Mouse (Mus musculus): ENCODE results near the gene Cdk2ap2. TPM values are rescaled to one million over a fixed set of nuclear protein-coding genes. Genes with fewer than 3 reads are reported as not detected.

Gene Cdk2ap2
- polyA plus RNA-seq, 1 experiment: 98.3 TPM

- TF ChIP-seq CTCF (IDR thresholded peaks at IDR 0.05; ENCODE audit: low read depth, low read length) (no peak), POLR2A (IDR thresholded peaks at IDR 0.05; ENCODE audit: borderline replicate concordance, low read depth, low read length) (no peak)
- Histone ChIP-seq H3K4me1 (ENCODE audit: control insufficient read depth, insufficient read depth, low read length) (peaks cover 46% of the 10 kb centered on the region), H3K27ac (ENCODE audit: insufficient read depth, low read depth, low read length) (peak within 1 kb of the TSS; percentile 70), H3K4me3 (ENCODE audit: insufficient read depth, low read length) (no peak within 1 kb of the TSS)
These were observed 46.8 kb downstream of the Cdk2ap2 start, which contains the start of gene Cabp4 for GRCm38 (mm10) chr19:4143759-4144268. TSS of gene Cabp4 (minus strand) at chr19:4144033.

- Histone ChIP-seq H3K4me1 (ENCODE audit: control insufficient read depth, insufficient read depth, low read length) (peaks cover 49% of the 10 kb centered on the region), H3K4me3 (ENCODE audit: insufficient read depth, low read length) (no peak overlapping the region), H3K27ac (ENCODE audit: insufficient read depth, low read depth, low read length) (peak overlapping the region; percentile 70)
- no peak for TF ChIP-seq CTCF (IDR thresholded peaks at IDR 0.05; ENCODE audit: low read depth, low read length)
- no peak for TF ChIP-seq POLR2A (IDR thresholded peaks at IDR 0.05; ENCODE audit: borderline replicate concordance, low read depth, low read length)
These were observed 47.8 kb downstream of the Cdk2ap2 start for GRCm38 (mm10) chr19:4144550-4145498.

- Histone ChIP-seq H3K4me3 (ENCODE audit: insufficient read depth, low read length) (no peak overlapping the region), H3K27ac (ENCODE audit: insufficient read depth, low read depth, low read length) (0 out of 2 replicates have a peak overlapping the region, but pooled peaks have one; percentile 9), H3K4me1 (ENCODE audit: control insufficient read depth, insufficient read depth, low read length) (peaks cover 54% of the 10 kb centered on the region)
- no peak for TF ChIP-seq CTCF (IDR thresholded peaks at IDR 0.05; ENCODE audit: low read depth, low read length)
- TF ChIP-seq POLR2A (IDR thresholded peaks at IDR 0.05; ENCODE audit: borderline replicate concordance, low read depth, low read length): no peak
These were observed 49.0 kb downstream of the Cdk2ap2 start for GRCm38 (mm10) chr19:4145936-4146335.

GRCm38 (mm10) chr19:4146366-4147021, 49.5 kb downstream of the Cdk2ap2 start:
- TF ChIP-seq POLR2A (IDR thresholded peaks at IDR 0.05; ENCODE audit: borderline replicate concordance, low read depth, low read length) (no peak), CTCF (IDR thresholded peaks at IDR 0.05; ENCODE audit: low read depth, low read length) (no peak)
- Histone ChIP-seq H3K27ac (ENCODE audit: insufficient read depth, low read depth, low read length) (peak overlapping the region; percentile 67), H3K4me3 (ENCODE audit: insufficient read depth, low read length) (no peak overlapping the region), H3K4me1 (ENCODE audit: control insufficient read depth, insufficient read depth, low read length) (peaks cover 54% of the 10 kb centered on the region)

GRCm38 (mm10) chr19:4147022-4147405, 50.0 kb downstream of the Cdk2ap2 start:
- Histone ChIP-seq H3K4me3 (ENCODE audit: insufficient read depth, low read length) (no peak overlapping the region), H3K4me1 (ENCODE audit: control insufficient read depth, insufficient read depth, low read length) (peaks cover 54% of the 10 kb centered on the region), H3K27ac (ENCODE audit: insufficient read depth, low read depth, low read length) (peak overlapping the region; percentile 67)
- TF ChIP-seq POLR2A (IDR thresholded peaks at IDR 0.05; ENCODE audit: borderline replicate concordance, low read depth, low read length): no peak
- no peak for TF ChIP-seq CTCF (IDR thresholded peaks at IDR 0.05; ENCODE audit: low read depth, low read length)

GRCm38 (mm10) chr19:4147782-4148490, 51.0 kb downstream of the Cdk2ap2 start:
- TF ChIP-seq CTCF (IDR thresholded peaks at IDR 0.05; ENCODE audit: low read depth, low read length): no peak
- TF ChIP-seq POLR2A (IDR thresholded peaks at IDR 0.05; ENCODE audit: borderline replicate concordance, low read depth, low read length): no peak
- Histone ChIP-seq H3K27ac (ENCODE audit: insufficient read depth, low read depth, low read length) (peak overlapping the region; percentile 67), H3K4me1 (ENCODE audit: control insufficient read depth, insufficient read depth, low read length) (peaks cover 54% of the 10 kb centered on the region), H3K4me3 (ENCODE audit: insufficient read depth, low read length) (0 out of 2 replicates have a peak overlapping the region, but pooled peaks have one; percentile 13)

- H3K27ac ChIP-seq (ENCODE audit: insufficient read depth, low read depth, low read length): peak within 1 kb of the TSS; percentile 67
- TF ChIP-seq POLR2A (IDR thresholded peaks at IDR 0.05; ENCODE audit: borderline replicate concordance, low read depth, low read length): no peak
- no peak for TF ChIP-seq CTCF (IDR thresholded peaks at IDR 0.05; ENCODE audit: low read depth, low read length)
- peak within 1 kb of the TSS; percentile 60 for H3K4me3 ChIP-seq (ENCODE audit: insufficient read depth, low read length)
- H3K4me1 ChIP-seq (ENCODE audit: control insufficient read depth, insufficient read depth, low read length): peaks cover 51% of the 10 kb centered on the region
These were observed 51.5 kb downstream of the Cdk2ap2 start, which contains the start of gene Coro1b for GRCm38 (mm10) chr19:4148491-4148806. TSS of gene Coro1b (plus strand) at chr19:4148619.

Other genes starting within 250 kb of the Cdk2ap2 start
- 22.0 and 22.5 TPM in 2 replicates for gene Chka, start 245.4 kb upstream of the Cdk2ap2 start, polyA plus RNA-seq (2012; ENCODE audit: insufficient read depth, insufficient read length, missing spikeins)
- 488 and 518 TPM in 2 replicates for gene Tcirg1, start 190.0 kb upstream of the Cdk2ap2 start, polyA plus RNA-seq (2012; ENCODE audit: insufficient read depth, insufficient read length, missing spikeins)
- 80.5 and 85.1 TPM in 2 replicates for gene Ndufs8, start 184.4 kb upstream of the Cdk2ap2 start, polyA plus RNA-seq (2012; ENCODE audit: insufficient read depth, insufficient read length, missing spikeins)
- gene Aldh3b1, start 167.4 kb upstream of the Cdk2ap2 start, polyA plus RNA-seq (2012; ENCODE audit: insufficient read depth, insufficient read length, missing spikeins): 83.9 and 85.6 TPM in 2 replicates
- 1,272 and 1,428 TPM in 2 replicates for gene Unc93b1, start 162.0 kb upstream of the Cdk2ap2 start, polyA plus RNA-seq (2012; ENCODE audit: insufficient read depth, insufficient read length, missing spikeins)
- not detected in 2 replicates for gene Aldh3b3, start 138.5 kb upstream of the Cdk2ap2 start, polyA plus RNA-seq (2012; ENCODE audit: insufficient read depth, insufficient read length, missing spikeins)
- not detected in 2 replicates for gene Aldh3b2, start 124.9 kb upstream of the Cdk2ap2 start, polyA plus RNA-seq (2012; ENCODE audit: insufficient read depth, insufficient read length, missing spikeins)
- gene Acy3, start 110.6 kb upstream of the Cdk2ap2 start, polyA plus RNA-seq (2012; ENCODE audit: insufficient read depth, insufficient read length, missing spikeins): 1.1 TPM in 1 of 2 replicates, not detected in the other
- not detected in 2 replicates for gene Tbx10, start 104.4 kb upstream of the Cdk2ap2 start, polyA plus RNA-seq (2012; ENCODE audit: insufficient read depth, insufficient read length, missing spikeins)
- gene Nudt8, start 96.6 kb upstream of the Cdk2ap2 start, polyA plus RNA-seq (2012; ENCODE audit: insufficient read depth, insufficient read length, missing spikeins): 7.0 and 9.9 TPM in 2 replicates
- gene Gm49405, start 96.6 kb upstream of the Cdk2ap2 start, polyA plus RNA-seq (2012; ENCODE audit: insufficient read depth, insufficient read length, missing spikeins): 0.80 and 1.3 TPM in 2 replicates
- 1.4 and 3.4 TPM in 2 replicates for gene Doc2g, start 93.9 kb upstream of the Cdk2ap2 start, polyA plus RNA-seq (2012; ENCODE audit: insufficient read depth, insufficient read length, missing spikeins)
- 62.3 TPM in 2 replicates for gene Ndufv1, start 84.4 kb upstream of the Cdk2ap2 start, polyA plus RNA-seq (2012; ENCODE audit: insufficient read depth, insufficient read length, missing spikeins)
- 103 and 118 TPM in 2 replicates for gene Gstp1, start 59.2 kb upstream of the Cdk2ap2 start, polyA plus RNA-seq (2012; ENCODE audit: insufficient read depth, insufficient read length, missing spikeins)
- gene Gstp2, start 51.2 kb upstream of the Cdk2ap2 start, polyA plus RNA-seq (2012; ENCODE audit: insufficient read depth, insufficient read length, missing spikeins): 2.6 TPM in 1 of 2 replicates, not detected in the other
- not detected in 2 replicates for gene Gstp3, start 37.6 kb upstream of the Cdk2ap2 start, polyA plus RNA-seq (2012; ENCODE audit: insufficient read depth, insufficient read length, missing spikeins)
- not detected in 2 replicates for gene Cabp2, start 15.6 kb upstream of the Cdk2ap2 start, polyA plus RNA-seq (2012; ENCODE audit: insufficient read depth, insufficient read length, missing spikeins)
- gene Pitpnm1, start 2.8 kb downstream of the Cdk2ap2 start, polyA plus RNA-seq (2012; ENCODE audit: insufficient read depth, insufficient read length, missing spikeins): 72.3 and 86.7 TPM in 2 replicates
- 75.1 and 75.6 TPM in 2 replicates for gene Aip, start 28.7 kb downstream of the Cdk2ap2 start, polyA plus RNA-seq (2012; ENCODE audit: insufficient read depth, insufficient read length, missing spikeins)
- not detected in 2 replicates for gene Gpr152, start 42.6 kb downstream of the Cdk2ap2 start, polyA plus RNA-seq (2012; ENCODE audit: insufficient read depth, insufficient read length, missing spikeins)
- gene Cabp4, start 46.9 kb downstream of the Cdk2ap2 start, polyA plus RNA-seq (2012; ENCODE audit: insufficient read depth, insufficient read length, missing spikeins): not detected in 2 replicates
- 276 and 314 TPM in 2 replicates for gene Coro1b, start 51.4 kb downstream of the Cdk2ap2 start, polyA plus RNA-seq (2012; ENCODE audit: insufficient read depth, insufficient read length, missing spikeins)
- gene Ptprcap, start 56.4 kb downstream of the Cdk2ap2 start, polyA plus RNA-seq (2012; ENCODE audit: insufficient read depth, insufficient read length, missing spikeins): 0.87 and 2.3 TPM in 2 replicates
- gene Rps6kb2, start 66.2 kb downstream of the Cdk2ap2 start, polyA plus RNA-seq (2012; ENCODE audit: insufficient read depth, insufficient read length, missing spikeins): 32.3 and 39.5 TPM in 2 replicates
- gene Carns1, start 78.3 kb downstream of the Cdk2ap2 start, polyA plus RNA-seq (2012; ENCODE audit: insufficient read depth, insufficient read length, missing spikeins): 0.68 and 1.1 TPM in 2 replicates
- gene Tbc1d10c, start 94.1 kb downstream of the Cdk2ap2 start, polyA plus RNA-seq (2012; ENCODE audit: insufficient read depth, insufficient read length, missing spikeins): 0.77 and 0.83 TPM in 2 replicates
- 299 and 331 TPM in 2 replicates for gene Ppp1ca, start 94.9 kb downstream of the Cdk2ap2 start, polyA plus RNA-seq (2012; ENCODE audit: insufficient read depth, insufficient read length, missing spikeins)
- gene Rad9a, start 104.5 kb downstream of the Cdk2ap2 start, polyA plus RNA-seq (2012; ENCODE audit: insufficient read depth, insufficient read length, missing spikeins): 25.1 and 27.2 TPM in 2 replicates
- gene Clcf1, start 117.1 kb downstream of the Cdk2ap2 start, polyA plus RNA-seq (2012; ENCODE audit: insufficient read depth, insufficient read length, missing spikeins): 0.40 and 0.56 TPM in 2 replicates
- gene AC109138.7, start 117.2 kb downstream of the Cdk2ap2 start, polyA plus RNA-seq (2012; ENCODE audit: insufficient read depth, insufficient read length, missing spikeins): not detected in 2 replicates
- gene Pold4, start 134.7 kb downstream of the Cdk2ap2 start, polyA plus RNA-seq (2012; ENCODE audit: insufficient read depth, insufficient read length, missing spikeins): 77.5 and 93.5 TPM in 2 replicates
- 84.2 and 87.6 TPM in 2 replicates for gene Ssh3, start 172.0 kb downstream of the Cdk2ap2 start, polyA plus RNA-seq (2012; ENCODE audit: insufficient read depth, insufficient read length, missing spikeins)
- 21.8 TPM in 2 replicates for gene Ankrd13d, start 186.0 kb downstream of the Cdk2ap2 start, polyA plus RNA-seq (2012; ENCODE audit: insufficient read depth, insufficient read length, missing spikeins)
- gene Grk2, start 209.0 kb downstream of the Cdk2ap2 start, polyA plus RNA-seq (2012; ENCODE audit: insufficient read depth, insufficient read length, missing spikeins): 250 and 278 TPM in 2 replicates

Data from bone marrow macrophage, adult 2 months (primary cell).